Mouse (Mus musculus) C2C12 (cell line): ENCODE results near the gene Dpf3. TPM values are rescaled to one million over a fixed set of nuclear protein-coding genes. Genes with fewer than 3 reads are reported as not detected.

Source experiments
- H3K27me3 ChIP-seq: one replicate; pipeline ENCODE4 v1.6.1; 2011; ENCODE audit not compliant: control insufficient read depth, insufficient read depth, insufficient read length
- H3K36me3 ChIP-seq: one replicate; pipeline ENCODE4 v1.6.1; 2011; ENCODE audit not compliant: control insufficient read depth, insufficient read depth
- H3K4me3 ChIP-seq: one replicate; pipeline ENCODE4 v1.5.1; 2011; ENCODE audit warnings: mild to moderate bottlenecking, control low read depth; ENCODE audit not compliant: poor library complexity, insufficient read depth, severe bottlenecking
- H3K79me2 ChIP-seq: one replicate; pipeline ENCODE4 v1.6.1; 2011; ENCODE audit not compliant: control insufficient read depth, insufficient read depth
- H3K79me3 ChIP-seq: one replicate; pipeline ENCODE4 v1.6.1; 2011; ENCODE audit warnings: low read depth, control low read depth
- H3ac ChIP-seq: one replicate; pipeline ENCODE3; 2011; ENCODE audit warnings: low read depth; ENCODE audit not compliant: control insufficient read depth, insufficient read length
- CEBPB ChIP-seq: IDR thresholded peaks from one replicate; pipeline ENCODE4 v1.6.1; 2011; ENCODE audit warnings: low read depth, mild to moderate bottlenecking, control low read depth, moderate library complexity
- CTCF ChIP-seq: IDR thresholded peaks from one replicate; pipeline ENCODE4 v1.5.1; 2011; ENCODE audit not compliant: control insufficient read depth, insufficient read depth, insufficient read length
- FOSL1 ChIP-seq: IDR thresholded peaks from one replicate; pipeline ENCODE4 v1.8.0; 2011; ENCODE audit warnings: mild to moderate bottlenecking, low read length; ENCODE audit not compliant: poor library complexity, insufficient read depth, severe bottlenecking
- MAX ChIP-seq: IDR thresholded peaks from one replicate; pipeline ENCODE4 v1.6.1; 2011; ENCODE audit warnings: mild to moderate bottlenecking, control low read depth
- MYOD1 ChIP-seq: IDR thresholded peaks from one replicate; pipeline ENCODE4 v1.6.1; 2011; ENCODE audit warnings: low read depth; ENCODE audit not compliant: control insufficient read depth, insufficient read length
- MYOG ChIP-seq: IDR thresholded peaks from one replicate; pipeline ENCODE4 v1.6.1; 2011; ENCODE audit not compliant: control insufficient read depth, insufficient read length; ENCODE audit errors: extremely low read depth
- USF1 ChIP-seq: IDR thresholded peaks from one replicate; pipeline ENCODE4 v1.6.1; 2011; ENCODE audit warnings: low read depth, mild to moderate bottlenecking, control low read depth, moderate library complexity
- polyA plus RNA-seq: library from polyadenylated mRNA; unstranded; fragments of >200 nt; fragmentation: generic; extraction: Trizol; gene quantifications from one replicate; pipeline ENCODE4 v1.2.1, GENCODE M21; 2012; ENCODE audit warnings: missing spikeins

The Dpf3 gene
- polyA plus RNA-seq, 1 experiment, result 0.25 TPM

- no peaks in the 10 kb centered on the region for H3K79me3 ChIP-seq
- no peaks in the 10 kb centered on the region for H3K79me2 ChIP-seq
- no peak overlapping the region for H3K4me3 ChIP-seq
- H3ac ChIP-seq, result no peak overlapping the region
- H3K27me3 ChIP-seq, result no peaks in the 10 kb centered on the region
- H3K36me3 ChIP-seq, result no peaks in the 10 kb centered on the region
- TF ChIP-seq USF1, result no peak
- no peak for TF ChIP-seq CTCF
- no peak for TF ChIP-seq FOSL1
- TF ChIP-seq MYOD1, result no peak
- TF ChIP-seq CEBPB, result no peak
- TF ChIP-seq MAX, result no peak
- no peak for TF ChIP-seq MYOG
These were observed 160.1 kb downstream of the Dpf3 start for GRCm38 (mm10) chr12:83327451-83327850.

GRCm38 (mm10) chr12:83320725-83321124 is 166.8 kb downstream of the Dpf3 start:
- no peak overlapping the region for H3ac ChIP-seq

GRCm38 (mm10) chr12:83317646-83318443 is 169.7 kb downstream of the Dpf3 start:
- TF ChIP-seq MYOG (no peak), MAX (no peak), USF1 (no peak), CEBPB (no peak), CTCF (no peak), FOSL1 (no peak), MYOD1 (no peak)
- Histone ChIP-seq H3K4me3 (no peak overlapping the region), H3K36me3 (no peaks in the 10 kb centered on the region), H3K79me3 (no peaks in the 10 kb centered on the region), H3K79me2 (no peaks in the 10 kb centered on the region), H3ac (no peak overlapping the region), H3K27me3 (peaks cover 3% of the 10 kb centered on the region)

More at GRCm38 (mm10) chr12:83320725-83321124, 166.8 kb downstream of the Dpf3 start:
- no peak overlapping the region for H3K4me3 ChIP-seq
- TF ChIP-seq MYOG (no peak), MAX (no peak), CEBPB (no peak), MYOD1 (no peak), CTCF (no peak), USF1 (no peak), FOSL1 (no peak)
- H3K36me3 ChIP-seq, result no peaks in the 10 kb centered on the region
- H3K79me2 ChIP-seq, result no peaks in the 10 kb centered on the region
- H3K79me3 ChIP-seq, result no peaks in the 10 kb centered on the region
- H3K27me3 ChIP-seq, result peaks cover 3% of the 10 kb centered on the region

GRCm38 (mm10) chr12:83314666-83315065 is 172.8 kb downstream of the Dpf3 start:
- H3K79me2 ChIP-seq, result no peaks in the 10 kb centered on the region
- H3ac ChIP-seq, result no peak overlapping the region
- H3K36me3 ChIP-seq, result no peaks in the 10 kb centered on the region
- H3K27me3 ChIP-seq, result peaks cover 3% of the 10 kb centered on the region
- H3K79me3 ChIP-seq, result no peaks in the 10 kb centered on the region
- H3K4me3 ChIP-seq, result no peak overlapping the region
- TF ChIP-seq FOSL1, result no peak
- TF ChIP-seq MYOD1, result no peak
- no peak for TF ChIP-seq MAX
- no peak for TF ChIP-seq CEBPB
- TF ChIP-seq MYOG, result no peak

- Histone ChIP-seq H3K36me3 (no peaks in the 10 kb centered on the region), H3ac (no peak overlapping the region), H3K27me3 (peaks cover 2% of the 10 kb centered on the region), H3K79me3 (no peaks in the 10 kb centered on the region), H3K4me3 (no peak overlapping the region), H3K79me2 (no peaks in the 10 kb centered on the region)
- no peak for TF ChIP-seq MYOD1
- TF ChIP-seq FOSL1, result no peak
- TF ChIP-seq CTCF, result no peak
- no peak for TF ChIP-seq MAX
- no peak for TF ChIP-seq MYOG
- no peak for TF ChIP-seq CEBPB
- TF ChIP-seq USF1, result no peak
These were observed 174.7 kb downstream of the Dpf3 start for GRCm38 (mm10) chr12:83312818-83313217.

GRCm38 (mm10) chr12:83310567-83310966 is 176.9 kb downstream of the Dpf3 start:
- TF ChIP-seq MAX, result no peak
- no peak for TF ChIP-seq USF1
- no peak for TF ChIP-seq MYOG
- no peak for TF ChIP-seq CEBPB
- no peak for TF ChIP-seq MYOD1
- TF ChIP-seq CTCF, result no peak
- no peak for TF ChIP-seq FOSL1
- no peaks in the 10 kb centered on the region for H3K27me3 ChIP-seq
- no peaks in the 10 kb centered on the region for H3K79me2 ChIP-seq
- no peaks in the 10 kb centered on the region for H3K79me3 ChIP-seq
- no peak overlapping the region for H3K4me3 ChIP-seq
- no peak overlapping the region for H3ac ChIP-seq
- no peaks in the 10 kb centered on the region for H3K36me3 ChIP-seq
